42 mouse cellular contexts compared by ENCODE assay signal in the genomic region with DNA sequence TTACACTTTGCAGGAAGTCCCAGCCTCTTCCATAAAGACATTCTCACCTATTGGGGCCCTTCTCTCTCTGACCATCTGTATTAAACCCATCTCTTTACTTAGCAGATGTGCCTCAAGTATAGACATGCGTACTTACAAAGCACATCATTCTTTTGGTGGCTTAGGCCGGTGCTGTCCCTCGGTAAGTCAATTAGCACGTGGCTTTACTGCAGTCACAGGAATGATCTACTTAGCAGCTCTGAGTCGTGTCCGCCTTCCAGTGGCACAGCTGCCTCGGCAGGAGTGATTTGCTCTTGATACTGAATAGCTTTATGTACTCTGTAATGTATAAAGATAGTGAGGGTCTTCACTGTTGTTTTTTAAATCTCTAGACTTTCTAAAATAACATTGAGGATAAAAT. TPM values are rescaled to one million over a fixed set of nuclear protein-coding genes. Genes with fewer than 3 reads are reported as not detected.
"Had no signal": no experiment of that assay in that cellular context is flagged by ENCODE, and none has a peak within 500 bp of the region (broad histone marks: within the 10 kb centered on the region; RNA-seq: fewer than 3 reads in every experiment).

No protein-coding gene starts in this region.

- H3K4me2 ChIP-seq: heart, embryonic 11.5 days; heart, embryonic 12.5 days; heart, embryonic 13.5 days; heart, embryonic 15.5 days; hindbrain, embryonic 12.5 days; hindbrain, embryonic 13.5 days; hindbrain, embryonic 14.5 days; hindbrain, embryonic 15.5 days; intestine, embryonic 15.5 days; kidney, embryonic 15.5 days had no signal

- DNase-seq: heart, postnatal 10 days; heart, postnatal 14 days; heart, postnatal 36 days; heart, postnatal 4 days; kidney, adult 11 months; kidney, adult 18-20 months; kidney, adult 2 months; kidney, adult 8-10 months; kidney, adult 9 months; kidney, postnatal 10 days; kidney, postnatal 14 days; kidney, postnatal 25 days; kidney, postnatal 36 days; kidney, postnatal 4 days; layer of hippocampus, adult 9-11 months; layer of hippocampus, postnatal 36 days had no signal

- H3K9me3 ChIP-seq: heart, embryonic 12.5 days; heart, embryonic 13.5 days; heart, embryonic 15.5 days; hindbrain, embryonic 10.5 days; hindbrain, embryonic 12.5 days; hindbrain, embryonic 13.5 days; hindbrain, embryonic 15.5 days; intestine, embryonic 15.5 days; kidney, embryonic 15.5 days had no signal

- H3K4me3 ChIP-seq: heart, embryonic 12.5 days; heart, embryonic 13.5 days; heart, embryonic 15.5 days; hindbrain, embryonic 10.5 days; hindbrain, embryonic 12.5 days; hindbrain, embryonic 13.5 days; hindbrain, embryonic 15.5 days; intestine, embryonic 15.5 days; kidney, embryonic 15.5 days; layer of hippocampus, adult 2 months had no signal

- ATAC-seq: hindbrain, embryonic 16.5 days; hindbrain, postnatal 0 days; inflammation-experienced regulatory T-cells, adult 6 months; intestine, embryonic 15.5 days; intestine, embryonic 16.5 days; intestine, postnatal 0 days had no signal

- H3K27ac ChIP-seq: heart, embryonic 13.5 days; heart, embryonic 15.5 days; hindbrain, embryonic 10.5 days; hindbrain, embryonic 12.5 days; hindbrain, embryonic 13.5 days; hindbrain, embryonic 14.5 days; hindbrain, embryonic 15.5 days; hindbrain, postnatal 0 days; intestine, embryonic 15.5 days; kidney, embryonic 15.5 days; kidney, postnatal 0 days; layer of hippocampus, adult 2 months had no signal

- H3K27me3 ChIP-seq: heart, embryonic 12.5 days; heart, embryonic 13.5 days; heart, embryonic 15.5 days; hindbrain, embryonic 12.5 days; hindbrain, embryonic 13.5 days; hindbrain, embryonic 15.5 days; intestine, embryonic 15.5 days; kidney, embryonic 15.5 days had no signal

- H3K4me1 ChIP-seq: heart, embryonic 12.5 days; heart, embryonic 13.5 days; heart, embryonic 15.5 days; hindbrain, embryonic 10.5 days; hindbrain, embryonic 12.5 days; hindbrain, embryonic 13.5 days; hindbrain, embryonic 15.5 days; intestine, embryonic 15.5 days; kidney, embryonic 15.5 days had no signal

- H3K9ac ChIP-seq: heart, embryonic 12.5 days; heart, embryonic 13.5 days; heart, embryonic 15.5 days; hindbrain, embryonic 12.5 days; hindbrain, embryonic 13.5 days; hindbrain, embryonic 14.5 days; hindbrain, embryonic 15.5 days; intestine, embryonic 15.5 days; kidney, embryonic 15.5 days had no signal

RNA-seq across cellular contexts. Expression of gene Shisal2b, which starts 26.1 kb away (rescaled TPM):
- total RNA-seq: heart, postnatal 14 days; heart, postnatal 25 days; heart, postnatal 36 days; hematopoietic stem cell, adult 5-6 weeks; layer of hippocampus, adult 18-20 months had no signal
- polyA plus RNA-seq: heart, embryonic 14.5 days; heart, embryonic 15.5 days; heart, embryonic 16.5 days; heart, postnatal 0 days; hindbrain, embryonic 10.5 days; hindbrain, embryonic 11.5 days; intestine, embryonic 14.5 days; kidney, adult 2 months had no signal
